Mouse (Mus musculus) midbrain, embryonic 14.5 days (tissue): ENCODE results near the gene Mex3a. TPM values are rescaled to one million over a fixed set of nuclear protein-coding genes. Genes with fewer than 3 reads are reported as not detected.

Source experiments
- ATAC-seq: fragments of 200-750 bp; cut with Nextera tagmentation; 2 replicates; pipeline ENCODE4 v1.8.0; 2017; ENCODE audit warnings: moderate number of reproducible peaks, moderate library complexity; ENCODE audit not compliant: low FRiP score, low TSS enrichment
- DNase-seq: peaks from one replicate; pipeline ENCODE4 v3.0.0-alpha.2; 2015
- H3K27ac ChIP-seq: fragments of 300-500 bp; sonication (generic); replicated peaks from 2 replicates; pipeline ENCODE4 v1.5.1; 2014; ENCODE audit warnings: mild to moderate bottlenecking, low read depth, low read length, moderate library complexity
- H3K27me3 ChIP-seq: fragments of 300-500 bp; sonication (generic); 2 replicates; pipeline ENCODE4 v1.6.1; 2014; ENCODE audit warnings: low read length, control low read depth, mixed read lengths; ENCODE audit not compliant: control insufficient read depth, insufficient read depth
- H3K36me3 ChIP-seq: fragments of 300-500 bp; sonication (generic); 2 replicates; pipeline ENCODE4 v1.6.1; 2014; ENCODE audit warnings: low read length, control low read depth; ENCODE audit not compliant: control insufficient read depth, insufficient read depth
- H3K4me1 ChIP-seq: fragments of 300-500 bp; sonication (generic); 2 replicates; pipeline ENCODE4 v1.6.1; 2014; ENCODE audit warnings: mild to moderate bottlenecking, antibody characterized with exemption, low read length, control low read depth; ENCODE audit not compliant: control insufficient read depth, insufficient read depth
- H3K4me2 ChIP-seq: fragments of 300-500 bp; sonication (generic); 2 replicates; pipeline ENCODE4 v1.6.1; 2014; ENCODE audit warnings: mild to moderate bottlenecking, low read length, moderate library complexity
- H3K4me3 ChIP-seq: fragments of 300-500 bp; sonication (generic); replicated peaks from 2 replicates; pipeline ENCODE4 v1.5.1; 2014; ENCODE audit warnings: low read depth, low read length
- H3K9ac ChIP-seq: fragments of 300-500 bp; sonication (generic); replicated peaks from 2 replicates; pipeline ENCODE4 v1.6.1; 2014; ENCODE audit warnings: mild to moderate bottlenecking, low read length, moderate library complexity
- H3K9me3 ChIP-seq: fragments of 300-500 bp; sonication (generic); 2 replicates; pipeline ENCODE4 v1.6.1; 2016; ENCODE audit warnings: low read length, control low read depth, mixed read lengths; ENCODE audit not compliant: control insufficient read depth
- WGBS: fragments of 180-500 bp; shearing (Covaris S2); extraction: QIAGEN DNeasy Blood & Tissue Kit; methylation state at CpG from one replicate; pipeline ENCODE4 v1.1.7; 2014; 5-methylcytosine and 5-hydroxymethylcytosine counted together
- polyA plus RNA-seq: library from polyadenylated mRNA; unstranded; fragments of >200 nt; fragmentation: Nextera tagmentation; extraction: Ambion mirVana; gene quantifications from 2 replicates; pipeline ENCODE4 v1.2.1, GENCODE M21; 2014

The Mex3a gene
- polyA plus RNA-seq, 1 experiment from 2014 or later = 51.8 TPM

DNA sequence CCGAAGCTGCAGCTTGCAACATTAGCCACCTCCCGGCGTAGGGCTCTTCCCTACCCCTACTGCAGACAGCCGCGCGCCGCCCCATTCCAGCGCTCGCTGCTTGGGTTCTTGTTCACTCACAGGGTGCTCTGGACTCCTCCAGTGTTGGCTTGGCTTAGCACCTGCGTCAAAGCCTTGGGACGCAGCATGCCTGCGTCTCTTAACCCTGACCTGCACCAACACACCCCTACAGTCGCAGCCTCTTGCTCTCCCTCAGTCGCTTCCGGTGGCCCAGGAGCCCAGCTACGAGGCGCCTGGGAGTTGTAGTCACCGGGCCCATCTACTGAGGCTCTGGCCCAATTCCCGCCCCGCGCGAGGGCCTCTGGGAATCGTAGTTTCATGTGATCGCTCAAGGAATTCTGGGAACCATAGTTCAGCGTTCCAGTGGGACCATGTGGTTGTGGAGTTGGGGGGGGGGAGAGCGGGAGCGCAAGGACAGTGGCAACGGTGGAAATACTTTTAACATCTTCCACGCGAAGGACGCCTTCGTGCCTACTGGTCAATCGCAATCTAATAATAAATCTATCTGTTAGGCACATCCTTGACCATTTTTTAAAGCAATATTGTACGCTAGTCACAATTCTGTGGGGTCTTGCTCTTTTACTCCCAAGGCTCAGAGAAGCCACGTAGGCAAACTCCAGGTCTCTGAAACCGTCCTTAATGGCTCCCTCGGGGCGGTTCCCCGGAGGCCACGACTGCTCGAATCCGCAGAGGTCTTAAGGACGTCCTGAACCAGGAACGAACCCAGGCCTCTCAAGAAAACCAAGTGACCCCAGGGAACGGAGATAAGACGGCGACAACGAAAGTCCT is 20.7 kb downstream of the Mex3a start, which contains the start of gene Lamtor2:
TSS of gene Lamtor2 (minus strand) at position 399 of the 849 bp plus-strand sequence.
- Histone ChIP-seq H3K27me3 (no peaks in the 10 kb centered on the region), H3K27ac (peak within 1 kb of the TSS; percentile 93), H3K4me2 (peak within 1 kb of the TSS; percentile 91), H3K36me3 (peaks cover 22% of the 10 kb centered on the region), H3K4me1 (peaks cover 14% of the 10 kb centered on the region), H3K4me3 (peak within 1 kb of the TSS; percentile 91), H3K9ac (peak within 1 kb of the TSS; percentile 88), H3K9me3 (no peaks in the 10 kb centered on the region)
- peak; percentile 99 for DNase-seq
- under 1% methylated on average over 48 of the region's 48 CpGs for WGBS
- ATAC-seq = peak; percentile 87

- peak within 1 kb of the TSS; percentile 91 for H3K4me2 ChIP-seq
- H3K27me3 ChIP-seq = no peaks in the 10 kb centered on the region
- peak; percentile 88 for ATAC-seq
- peak within 1 kb of the TSS; percentile 88 for H3K9ac ChIP-seq
- peak within 1 kb of the TSS; percentile 93 for H3K27ac ChIP-seq
- H3K4me1 ChIP-seq = peaks cover 14% of the 10 kb centered on the region
- no peaks in the 10 kb centered on the region for H3K9me3 ChIP-seq
- peak within 1 kb of the TSS; percentile 91 for H3K4me3 ChIP-seq
- under 1% methylated on average over 35 of the region's 37 CpGs for WGBS
- peak; percentile 94 for DNase-seq
- peaks cover 28% of the 10 kb centered on the region for H3K36me3 ChIP-seq
These were observed 21.3 kb downstream of the Mex3a start, which contains the start of gene Ubqln4 for GRCm38 (mm10) chr3:88553525-88553879. Ubqln4 (plus strand) TSS chr3:88553758.

GRCm38 (mm10) chr3:88553880-88554586 is 21.8 kb downstream of the Mex3a start:
- Histone ChIP-seq H3K4me3 (peak overlapping the region; percentile 91), H3K9me3 (no peaks in the 10 kb centered on the region), H3K36me3 (peaks cover 33% of the 10 kb centered on the region), H3K27me3 (no peaks in the 10 kb centered on the region), H3K4me2 (peak overlapping the region; percentile 91), H3K9ac (peak overlapping the region; percentile 88), H3K27ac (peak overlapping the region; percentile 93), H3K4me1 (peaks cover 14% of the 10 kb centered on the region)
- peak; percentile 73 for DNase-seq
- peak; percentile 50 for ATAC-seq
- WGBS = under 1% methylated on average over 41 of the region's 41 CpGs

DNA sequence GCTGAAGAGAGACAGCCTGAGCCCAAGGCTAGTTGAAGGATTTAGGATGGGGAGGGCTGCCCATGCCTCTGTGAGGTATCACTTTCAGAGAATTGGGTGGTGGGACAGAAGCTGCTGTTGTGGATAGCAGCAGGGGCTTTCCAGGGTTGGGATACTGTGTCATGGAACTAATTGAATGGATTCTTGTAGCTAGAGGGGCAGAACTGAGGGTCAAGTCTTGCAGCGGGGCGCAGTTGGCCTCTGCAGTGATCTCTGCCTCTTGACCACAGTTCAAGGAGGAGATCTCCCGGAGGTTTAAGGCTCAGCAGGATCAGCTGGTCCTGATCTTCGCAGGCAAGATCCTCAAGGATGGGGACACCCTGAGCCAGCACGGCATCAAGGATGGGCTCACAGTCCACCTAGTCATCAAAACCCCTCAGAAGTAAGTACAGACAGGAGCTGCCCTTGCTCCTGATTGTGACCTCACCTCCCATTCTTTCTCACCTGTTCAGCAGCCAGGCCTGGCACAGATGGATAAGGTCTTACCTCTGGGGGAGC is 22.9 kb downstream of the Mex3a start:
- no peak overlapping the region for H3K27ac ChIP-seq
- no peaks in the 10 kb centered on the region for H3K9me3 ChIP-seq
- no peak for ATAC-seq
- no peaks in the 10 kb centered on the region for H3K27me3 ChIP-seq
- peak overlapping the region; percentile 91 for H3K4me2 ChIP-seq
- H3K9ac ChIP-seq = no peak overlapping the region; the same call in 1 of the 2 replicates
- peaks cover 14% of the 10 kb centered on the region for H3K4me1 ChIP-seq
- peaks cover 44% of the 10 kb centered on the region for H3K36me3 ChIP-seq
- no peak overlapping the region for H3K4me3 ChIP-seq
- no peak for DNase-seq
- 86% methylated on average over 5 of the region's 5 CpGs for WGBS

DNA sequence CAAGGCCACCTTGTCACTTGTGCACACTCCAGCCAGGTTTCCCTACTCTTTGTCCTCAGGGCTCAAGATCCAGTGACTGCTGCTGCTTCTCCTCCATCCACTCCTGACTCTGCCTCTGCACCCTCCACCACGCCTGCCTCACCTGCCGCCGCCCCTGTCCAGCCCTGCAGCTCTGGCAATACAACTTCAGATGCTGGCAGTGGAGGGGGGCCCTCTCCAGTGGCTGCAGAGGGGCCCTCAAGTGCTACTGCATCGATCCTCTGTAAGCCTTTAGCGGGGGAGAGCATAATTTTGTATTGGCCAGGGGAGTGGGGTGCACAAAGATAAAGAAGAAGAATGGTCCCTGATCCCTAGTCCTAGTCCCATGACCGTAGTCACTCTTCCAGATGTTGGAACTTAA is 23.5 kb downstream of the Mex3a start:
- Histone ChIP-seq H3K27ac (no peak overlapping the region), H3K4me1 (peaks cover 14% of the 10 kb centered on the region), H3K27me3 (no peaks in the 10 kb centered on the region), H3K9ac (no peak overlapping the region), H3K9me3 (no peaks in the 10 kb centered on the region), H3K36me3 (peaks cover 50% of the 10 kb centered on the region), H3K4me2 (no peak overlapping the region), H3K4me3 (no peak overlapping the region)
- no peak for DNase-seq
- ATAC-seq = no peak
- WGBS = 97% methylated on average over 6 of the region's 6 CpGs

DNA sequence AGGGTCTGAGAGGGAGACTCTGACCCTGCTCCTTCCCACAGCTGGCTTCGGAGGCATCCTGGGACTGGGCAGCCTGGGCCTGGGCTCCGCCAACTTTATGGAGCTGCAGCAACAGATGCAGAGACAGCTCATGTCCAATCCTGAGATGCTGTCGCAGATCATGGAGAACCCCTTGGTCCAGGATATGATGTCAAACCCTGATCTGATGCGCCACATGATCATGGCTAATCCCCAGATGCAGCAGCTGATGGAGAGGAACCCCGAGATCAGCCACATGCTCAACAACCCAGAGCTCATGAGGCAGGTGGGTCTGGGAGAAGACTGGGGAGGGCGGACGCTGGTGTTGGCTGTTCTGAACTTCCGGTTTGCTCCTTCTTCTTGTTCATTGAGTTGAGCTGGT is 24.4 kb downstream of the Mex3a start:
- Histone ChIP-seq H3K27ac (no peak overlapping the region), H3K9me3 (no peaks in the 10 kb centered on the region), H3K4me2 (no peak overlapping the region), H3K4me3 (no peak overlapping the region), H3K36me3 (peaks cover 56% of the 10 kb centered on the region), H3K27me3 (no peaks in the 10 kb centered on the region), H3K9ac (no peak overlapping the region), H3K4me1 (peaks cover 13% of the 10 kb centered on the region)
- DNase-seq (no peak), ATAC-seq (no peak)
- WGBS = 97% methylated on average over 8 of the region's 8 CpGs

- Histone ChIP-seq H3K27me3 (no peaks in the 10 kb centered on the region), H3K9me3 (no peaks in the 10 kb centered on the region), H3K4me3 (no peak overlapping the region), H3K9ac (no peak overlapping the region), H3K4me1 (peaks cover 6% of the 10 kb centered on the region; the same call in 1 of the 2 replicates), H3K27ac (no peak overlapping the region), H3K36me3 (peaks cover 85% of the 10 kb centered on the region), H3K4me2 (no peak overlapping the region)
- 96% methylated on average over 9 of the region's 9 CpGs for WGBS
- ATAC-seq (no peak), DNase-seq (no peak)
These were observed 27.4 kb downstream of the Mex3a start for GRCm38 (mm10) chr3:88559596-88559995.

DNA sequence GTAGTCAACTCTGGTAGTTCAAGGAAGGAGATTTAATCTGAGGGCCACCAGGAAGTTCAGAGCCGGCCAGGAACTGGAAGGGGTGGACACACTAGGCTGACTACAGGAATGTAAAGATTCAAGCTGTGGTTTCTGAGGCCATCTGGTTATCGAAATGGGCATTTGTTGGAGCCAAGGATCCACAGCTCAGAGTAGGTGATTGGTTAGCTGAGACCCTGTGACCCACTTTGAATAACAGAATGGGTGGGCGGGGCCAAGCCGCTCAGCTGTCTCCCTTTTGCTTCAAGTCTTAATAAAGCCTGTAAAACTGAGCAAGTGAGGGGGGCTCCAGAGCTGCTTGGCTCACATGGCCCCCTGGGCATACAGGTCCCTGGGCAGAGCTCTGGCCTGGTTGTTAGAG is 29.8 kb downstream of the Mex3a start:
- Histone ChIP-seq H3K9me3 (no peaks in the 10 kb centered on the region), H3K27me3 (no peaks in the 10 kb centered on the region), H3K4me3 (no peak overlapping the region), H3K27ac (no peak overlapping the region), H3K4me1 (no peaks in the 10 kb centered on the region), H3K4me2 (no peak overlapping the region), H3K9ac (no peak overlapping the region), H3K36me3 (peaks cover 94% of the 10 kb centered on the region)
- ATAC-seq (peak; percentile 37; the same call in 1 of the 2 replicates), DNase-seq (peak; percentile 28)
- 47% methylated on average over 4 of the region's 4 CpGs for WGBS
